Mouse (Mus musculus) cerebellum, adult 11 months (tissue): ENCODE results near the gene Gm5089.

ENCODE experiments used
- DNase-seq: peaks from one replicate; pipeline ENCODE4 v3.0.0; 2022

Gene Gm5089

GRCm38 (mm10) chr14:122477261-122477671 is 26.4 kb upstream of the Gm5089 start:
- DNase-seq, result no peak

GRCm38 (mm10) chr14:122476822-122477215 is 25.9 kb upstream of the Gm5089 start:
- no peak for DNase-seq

GRCm38 (mm10) chr14:122476041-122476821 is 25.3 kb upstream of the Gm5089 start:
- DNase-seq, result no peak

GRCm38 (mm10) chr14:122475557-122476040 is 24.7 kb upstream of the Gm5089 start:
- no peak for DNase-seq

GRCm38 (mm10) chr14:122474891-122475556 is 24.1 kb upstream of the Gm5089 start, which contains the start of gene Zic2:
Gene Zic2, plus strand, starts transcription at chr14:122475435.
- DNase-seq, result peak; percentile 95

- DNase-seq, result peak; percentile 83
Observed at GRCm38 (mm10) chr14:122474041-122474890, 23.4 kb upstream of the Gm5089 start.

GRCm38 (mm10) chr14:122473211-122473751 is 22.4 kb upstream of the Gm5089 start:
- no peak for DNase-seq

GRCm38 (mm10) chr14:122472647-122473046 is 21.7 kb upstream of the Gm5089 start:
- no peak for DNase-seq

GRCm38 (mm10) chr14:122472161-122472560 is 21.2 kb upstream of the Gm5089 start:
- DNase-seq, result no peak

GRCm38 (mm10) chr14:122471449-122472085 is 20.7 kb upstream of the Gm5089 start:
- DNase-seq, result no peak

- peak; percentile 46 for DNase-seq
Observed at GRCm38 (mm10) chr14:122468971-122469755, 18.2 kb upstream of the Gm5089 start.

GRCm38 (mm10) chr14:122467926-122468841 is 17.3 kb upstream of the Gm5089 start:
- DNase-seq, result peak; percentile 45

- DNase-seq, result no peak
Observed at GRCm38 (mm10) chr14:122466756-122467362, 15.9 kb upstream of the Gm5089 start.

- DNase-seq, result no peak
Observed at GRCm38 (mm10) chr14:122465931-122466490, 15.1 kb upstream of the Gm5089 start.

- peak; percentile 88 for DNase-seq
Observed at GRCm38 (mm10) chr14:122464763-122465741, 14.1 kb upstream of the Gm5089 start, which contains the start of gene Zic5. Gene Zic5, minus strand, starts transcription at chr14:122465677.

GRCm38 (mm10) chr14:122464351-122464762 is 13.4 kb upstream of the Gm5089 start:
- no peak for DNase-seq

- DNase-seq, result peak; percentile 71
Observed at GRCm38 (mm10) chr14:122463734-122464341, 12.9 kb upstream of the Gm5089 start.
